ENCODE assay signal across 7 mouse cellular contexts in the genomic region with DNA sequence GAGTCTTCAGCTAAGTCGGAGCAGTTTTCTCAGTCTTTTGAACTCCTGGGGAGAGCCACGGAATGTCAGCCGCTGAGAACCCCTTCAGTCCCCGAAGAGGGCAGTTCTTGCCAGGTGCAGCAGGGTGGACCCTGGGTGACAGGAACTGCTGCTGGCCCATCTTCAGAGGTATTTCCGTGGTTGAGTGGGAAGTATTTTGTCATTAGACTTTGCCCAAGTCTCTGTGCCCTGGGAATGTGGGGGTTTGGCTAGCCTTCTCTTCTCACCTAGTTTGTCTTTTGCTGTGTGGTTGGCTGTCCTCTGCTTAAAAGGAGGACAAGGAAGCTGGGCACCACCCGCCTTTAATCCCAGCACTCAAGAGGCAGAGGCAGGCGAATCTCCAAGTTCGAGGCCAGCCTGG. TPM values are rescaled to one million over a fixed set of nuclear protein-coding genes. Genes with fewer than 3 reads are reported as not detected.
DNase-seq lines count a peak whose midpoint lies in the region; ATAC-seq and TF ChIP-seq lines count a peak whose summit lies in the region.

No protein-coding gene starts in this region.

- 14% methylated on average over 8 of the region's 8 CpGs for WGBS in heart, embryonic 16.5 days
- 19% methylated on average over 8 of the region's 8 CpGs for WGBS in limb, embryonic 14.5 days
- WGBS in stomach, postnatal 0 days: 19% methylated on average over 8 of the region's 8 CpGs

- no peaks in the 10 kb centered on the region for H3K27me3 ChIP-seq in testis, adult 2 months (ENCODE audit: control insufficient read depth, insufficient read depth, low read length)
- H3K27me3 ChIP-seq in heart, embryonic 16.5 days (ENCODE audit: control insufficient read depth, insufficient read depth, low read length): no peaks in the 10 kb centered on the region
- H3K27me3 ChIP-seq in limb, embryonic 14.5 days (ENCODE audit: control insufficient read depth, insufficient read depth, low read length): no peaks in the 10 kb centered on the region
- no peaks in the 10 kb centered on the region for H3K27me3 ChIP-seq in stomach, postnatal 0 days (ENCODE audit: control insufficient read depth, insufficient read depth, low read length)

- peaks cover 12% of the 10 kb centered on the region for H3K4me1 ChIP-seq in testis, adult 2 months (ENCODE audit: control insufficient read depth, insufficient read depth, low read length)
- H3K4me1 ChIP-seq in heart, embryonic 16.5 days (ENCODE audit: control insufficient read depth, insufficient read depth, low read length): peaks cover 20% of the 10 kb centered on the region
- H3K4me1 ChIP-seq in limb, embryonic 14.5 days (ENCODE audit: control insufficient read depth, insufficient read depth, low read length): peaks cover 11% of the 10 kb centered on the region
- no peaks in the 10 kb centered on the region for H3K4me1 ChIP-seq in stomach, postnatal 0 days (replicated peaks; ENCODE audit: control insufficient read depth, insufficient read depth)

- H3K4me2 ChIP-seq in heart, embryonic 16.5 days (ENCODE audit: low read depth, low read length): peak overlapping the region; percentile 91
- H3K4me2 ChIP-seq in limb, embryonic 14.5 days (replicated peaks; ENCODE audit: low read depth, low read length, severe bottlenecking): peak overlapping the region; percentile 98
- H3K4me2 ChIP-seq in stomach, postnatal 0 days (replicated peaks; ENCODE audit: low read depth): peak overlapping the region; percentile 95

- no peak for ATAC-seq in heart, embryonic 16.5 days (replicated peaks; ENCODE audit: extremely low read depth, insufficient read depth, low FRiP score)
- ATAC-seq in limb, embryonic 14.5 days (ENCODE audit: low FRiP score, low read depth): no peak
- no peak for ATAC-seq in stomach, postnatal 0 days (ENCODE audit: low FRiP score, low TSS enrichment)

- peak overlapping the region; percentile 90 for H3K4me3 ChIP-seq in testis, adult 2 months (ENCODE audit: control insufficient read depth, low read depth, low read length)
- H3K4me3 ChIP-seq in heart, embryonic 16.5 days (ENCODE audit: low read length): peak overlapping the region; percentile 77
- peak overlapping the region; percentile 67 for H3K4me3 ChIP-seq in limb, embryonic 14.5 days (replicated peaks; ENCODE audit: low read length)
- peak overlapping the region; percentile 64 for H3K4me3 ChIP-seq in stomach, postnatal 0 days (ENCODE audit: low read depth, low read length)

- no peaks in the 10 kb centered on the region for H3K36me3 ChIP-seq in testis, adult 2 months (ENCODE audit: control insufficient read depth, insufficient read depth, low read length)
- H3K36me3 ChIP-seq in heart, embryonic 16.5 days (ENCODE audit: control insufficient read depth, insufficient read depth): no peaks in the 10 kb centered on the region
- H3K36me3 ChIP-seq in limb, embryonic 14.5 days (ENCODE audit: control insufficient read depth, insufficient read depth, low read length): no peaks in the 10 kb centered on the region
- no peaks in the 10 kb centered on the region; the same call in 1 of the 2 replicates for H3K36me3 ChIP-seq in stomach, postnatal 0 days (ENCODE audit: control insufficient read depth, insufficient read depth, low read length)

- no peak for TF ChIP-seq EP300 in stomach, postnatal 0 days (optimal IDR thresholded peaks at IDR 0.05)

- peak overlapping the region; percentile 64 for H3K9ac ChIP-seq in heart, embryonic 16.5 days (ENCODE audit: low read length)
- H3K9ac ChIP-seq in limb, embryonic 14.5 days (ENCODE audit: low read depth, low read length, severe bottlenecking): peak overlapping the region; percentile 54
- peak overlapping the region; percentile 68 for H3K9ac ChIP-seq in stomach, postnatal 0 days (ENCODE audit: low read length)

- no peaks in the 10 kb centered on the region for H3K9me3 ChIP-seq in heart, embryonic 16.5 days (replicated peaks; ENCODE audit: control insufficient read depth, low read length)
- no peaks in the 10 kb centered on the region for H3K9me3 ChIP-seq in limb, embryonic 14.5 days (ENCODE audit: control insufficient read depth, low read length)
- H3K9me3 ChIP-seq in stomach, postnatal 0 days (ENCODE audit: control insufficient read depth, low read length): no peaks in the 10 kb centered on the region

- peak overlapping the region; percentile 79; the same call in 1 of the 2 replicates for H3K27ac ChIP-seq in testis, adult 2 months (ENCODE audit: control insufficient read depth, insufficient read depth, low read depth, low read length)
- no peak overlapping the region for H3K27ac ChIP-seq in heart, embryonic 16.5 days (ENCODE audit: low read length)
- no peak overlapping the region for H3K27ac ChIP-seq in limb, embryonic 14.5 days (replicated peaks; ENCODE audit: low read depth, low read length)
- H3K27ac ChIP-seq in stomach, postnatal 0 days (replicated peaks): no peak overlapping the region

- DNase-seq in testis, postnatal 10 days (ENCODE audit: low spot score): no peak
- DNase-seq in limb, embryonic 14.5 days (ENCODE audit: low spot score): no peak
- DNase-seq in stomach, postnatal 0 days (ENCODE audit: low spot score): no peak
- DNase-seq in urinary bladder, adult 2 months (ENCODE audit: low spot score): no peak
- DNase-seq in adipocyte (ENCODE audit: low spot score): no peak

- no peak for TF ChIP-seq CTCF in testis, adult 2 months (IDR thresholded peaks at IDR 0.05; ENCODE audit: control insufficient read depth, insufficient read depth, insufficient replicate concordance, low read depth, low read length)
- TF ChIP-seq CTCF in stomach, postnatal 0 days (IDR thresholded peaks at IDR 0.05; ENCODE audit: low read depth): no peak

- TF ChIP-seq POLR2A in testis, adult 2 months (IDR thresholded peaks at IDR 0.05; ENCODE audit: control insufficient read depth, low read depth, low read length): no peak
- no peak for TF ChIP-seq POLR2A in limb, embryonic 14.5 days (IDR thresholded peaks at IDR 0.05; ENCODE audit: borderline replicate concordance, extremely low read depth, insufficient read depth, insufficient read length)

RNA-seq across cellular contexts. Expression of gene Clba1, which starts 0.9 kb away (rescaled TPM):
- polyA plus RNA-seq in testis, adult 2 months (2012; rRNA removed): 77.8 and 87.0 TPM in 2 replicates
- polyA plus RNA-seq in heart, embryonic 16.5 days (2015; fragmentation: Nextera tagmentation; extraction: Ambion mirVana): 6.0 and 8.4 TPM in 2 replicates
- polyA plus RNA-seq in limb, embryonic 14.5 days (2012; rRNA removed): 3.7 and 4.8 TPM in 2 replicates
- 5.7 and 6.2 TPM in 2 replicates for polyA plus RNA-seq in limb, embryonic 14.5 days (2014; fragmentation: Nextera tagmentation; extraction: Ambion mirVana)
- polyA plus RNA-seq in stomach, postnatal 0 days (2015; fragmentation: Nextera tagmentation; extraction: Ambion mirVana): 6.8 and 7.0 TPM in 2 replicates
- 4.5 and 5.3 TPM in 2 replicates for polyA plus RNA-seq in urinary bladder, adult 2 months (2012; rRNA removed)

RNA-seq across cellular contexts. Expression of gene Ahnak2, which starts 7.2 kb away (rescaled TPM):
- polyA plus RNA-seq in testis, adult 2 months (2012; rRNA removed): 1.2 TPM in 2 replicates
- polyA plus RNA-seq in heart, embryonic 16.5 days (2015; fragmentation: Nextera tagmentation; extraction: Ambion mirVana): 2.0 and 2.1 TPM in 2 replicates
- polyA plus RNA-seq in limb, embryonic 14.5 days (2012; rRNA removed): 2.1 and 2.5 TPM in 2 replicates
- polyA plus RNA-seq in limb, embryonic 14.5 days (2014; fragmentation: Nextera tagmentation; extraction: Ambion mirVana): 3.3 TPM in 2 replicates
- 5.4 and 6.3 TPM in 2 replicates for polyA plus RNA-seq in stomach, postnatal 0 days (2015; fragmentation: Nextera tagmentation; extraction: Ambion mirVana)
- polyA plus RNA-seq in urinary bladder, adult 2 months (2012; rRNA removed): 40.7 and 65.9 TPM in 2 replicates

RNA-seq across cellular contexts. Expression of gene Cdca4, which starts 19.6 kb away (rescaled TPM):
- 23.7 and 23.9 TPM in 2 replicates for polyA plus RNA-seq in testis, adult 2 months (2012; rRNA removed)
- polyA plus RNA-seq in heart, embryonic 16.5 days (2015; fragmentation: Nextera tagmentation; extraction: Ambion mirVana): 44.7 and 53.2 TPM in 2 replicates
- 81.0 and 89.9 TPM in 2 replicates for polyA plus RNA-seq in limb, embryonic 14.5 days (2012; rRNA removed)
- polyA plus RNA-seq in limb, embryonic 14.5 days (2014; fragmentation: Nextera tagmentation; extraction: Ambion mirVana): 113 and 126 TPM in 2 replicates
- 37.5 and 41.6 TPM in 2 replicates for polyA plus RNA-seq in stomach, postnatal 0 days (2015; fragmentation: Nextera tagmentation; extraction: Ambion mirVana)
- polyA plus RNA-seq in urinary bladder, adult 2 months (2012; rRNA removed): 17.0 and 22.2 TPM in 2 replicates

RNA-seq across cellular contexts. Expression of gene Pld4, which starts 49.2 kb away (rescaled TPM):
- polyA plus RNA-seq in testis, adult 2 months (2012; rRNA removed): 4.0 TPM in 2 replicates
- 19.4 and 32.5 TPM in 2 replicates for polyA plus RNA-seq in heart, embryonic 16.5 days (2015; fragmentation: Nextera tagmentation; extraction: Ambion mirVana)
- polyA plus RNA-seq in limb, embryonic 14.5 days (2012; rRNA removed): 15.7 and 16.9 TPM in 2 replicates
- polyA plus RNA-seq in limb, embryonic 14.5 days (2014; fragmentation: Nextera tagmentation; extraction: Ambion mirVana): 13.4 and 14.0 TPM in 2 replicates
- polyA plus RNA-seq in stomach, postnatal 0 days (2015; fragmentation: Nextera tagmentation; extraction: Ambion mirVana): 9.6 and 9.8 TPM in 2 replicates
- 38.7 and 38.8 TPM in 2 replicates for polyA plus RNA-seq in urinary bladder, adult 2 months (2012; rRNA removed)

RNA-seq across cellular contexts. Expression of gene Gpr132, which starts 58.4 kb away (rescaled TPM):
- polyA plus RNA-seq in testis, adult 2 months (2012; rRNA removed): 1.7 and 1.9 TPM in 2 replicates
- polyA plus RNA-seq in heart, embryonic 16.5 days (2015; fragmentation: Nextera tagmentation; extraction: Ambion mirVana): 1.4 and 3.6 TPM in 2 replicates
- 0.50 and 0.63 TPM in 2 replicates for polyA plus RNA-seq in limb, embryonic 14.5 days (2012; rRNA removed)
- polyA plus RNA-seq in limb, embryonic 14.5 days (2014; fragmentation: Nextera tagmentation; extraction: Ambion mirVana): 0.29 and 0.36 TPM in 2 replicates
- polyA plus RNA-seq in stomach, postnatal 0 days (2015; fragmentation: Nextera tagmentation; extraction: Ambion mirVana): 0.10 and 0.11 TPM in 2 replicates
- polyA plus RNA-seq in urinary bladder, adult 2 months (2012; rRNA removed): 3.4 and 4.1 TPM in 2 replicates
